Mouse (Mus musculus): ENCODE measurements around the gene Anp32e.
"Not testable (repeated sequence)": the region's sequence is repeated elsewhere in the genome, so short reads cannot be mapped to it uniquely, and the experiment has no call there.

Gene Anp32e

DNA sequence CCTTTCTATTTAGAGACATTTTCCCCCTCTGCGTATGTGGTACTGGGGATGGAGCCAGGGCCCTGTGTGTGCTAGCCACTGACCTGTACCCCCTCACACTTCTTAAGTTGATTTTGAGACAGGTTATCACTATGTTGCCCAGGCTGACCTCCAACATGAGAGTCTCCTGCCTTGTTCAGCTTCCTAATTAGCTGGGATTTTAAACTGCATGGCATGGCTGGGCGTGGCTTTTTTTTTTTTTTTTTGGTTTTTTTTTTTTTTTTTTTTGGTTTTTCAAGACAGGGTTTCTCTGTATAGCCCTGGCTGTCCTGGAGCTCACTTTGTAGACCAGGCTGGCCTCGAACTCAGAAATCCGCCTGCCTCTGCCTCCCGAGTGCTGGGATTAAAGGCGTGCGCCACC lies 48.5 kb downstream of the Anp32e start:
- not testable (repeated sequence) for DNase-seq

DNA sequence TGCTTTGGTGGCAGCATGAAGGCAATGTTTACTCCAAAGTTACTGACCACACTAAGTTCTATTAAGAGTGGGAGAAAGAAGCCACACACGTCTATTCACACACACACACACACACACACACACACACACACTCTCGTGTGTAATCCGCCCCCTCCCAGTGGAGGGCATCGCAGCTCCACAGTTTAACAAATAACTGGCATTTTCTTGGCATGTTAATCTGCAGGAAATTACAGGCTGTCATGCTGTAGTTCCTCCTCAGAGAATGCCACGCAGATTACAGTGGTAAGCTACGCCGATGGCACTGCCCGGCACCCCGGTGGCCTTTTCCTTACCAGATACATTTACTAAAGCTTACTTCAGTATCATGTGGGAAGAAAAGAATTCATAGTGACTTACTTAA lies 49.2 kb downstream of the Anp32e start:
- no peak for DNase-seq

DNA sequence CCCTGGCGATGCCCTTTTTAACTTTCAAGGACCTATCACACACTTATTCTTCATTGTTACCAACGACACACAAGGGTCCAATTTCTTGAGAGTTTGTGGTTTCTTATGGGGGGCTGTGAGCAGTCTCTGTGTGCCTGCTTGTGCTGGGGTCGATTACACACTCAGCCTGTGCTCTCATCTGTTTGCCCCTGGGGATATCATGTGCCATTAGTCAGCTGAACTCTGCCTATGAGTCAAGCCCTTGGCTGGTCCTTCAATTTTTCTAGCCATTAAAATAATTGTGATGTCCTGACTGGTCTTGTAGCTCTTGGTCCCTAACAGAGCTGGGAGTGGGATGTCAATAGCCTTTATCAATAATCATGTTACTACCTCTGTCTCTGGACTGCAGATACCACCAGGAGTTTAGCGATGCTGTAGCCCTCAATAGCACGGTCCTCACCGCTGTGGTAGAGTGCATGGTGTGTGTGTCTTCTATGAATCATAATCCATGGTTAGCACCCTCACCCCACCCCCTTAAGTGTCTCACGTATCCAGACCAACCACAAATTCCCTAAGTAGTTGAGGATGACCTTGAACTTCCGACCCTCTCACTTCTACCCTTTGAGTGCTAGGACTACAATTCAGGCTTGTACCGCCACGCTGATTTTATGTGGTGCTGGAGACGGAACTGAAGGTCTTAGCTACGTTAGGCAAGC lies 51.4 kb downstream of the Anp32e start:
- no peak for DNase-seq

DNA sequence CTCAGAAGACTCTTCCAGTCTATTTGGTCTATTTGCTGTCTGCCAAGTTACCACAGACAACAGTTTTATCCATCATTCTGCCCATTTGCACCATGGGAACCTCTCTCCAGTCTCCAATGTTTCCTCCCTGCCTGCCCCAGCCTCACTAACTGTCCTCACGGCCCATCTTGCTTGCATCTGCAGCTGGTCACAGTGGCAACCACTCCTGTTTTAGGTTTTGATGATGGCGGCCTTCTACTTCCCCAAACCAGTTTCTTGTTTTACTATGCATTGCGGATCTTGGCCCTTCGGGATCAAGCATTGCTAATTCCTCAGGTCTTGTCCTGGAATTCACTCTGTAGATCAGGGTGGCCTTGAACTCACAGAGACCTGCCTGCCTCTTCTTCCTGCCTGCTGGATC lies 53.1 kb downstream of the Anp32e start:
- DNase-seq, result no peak

GRCm38 (mm10) chr3:95985209-95986000 lies 56.4 kb downstream of the Anp32e start:
- DNase-seq, result no peak

GRCm38 (mm10) chr3:95986001-95986622 lies 57.1 kb downstream of the Anp32e start:
- no peak for DNase-seq

GRCm38 (mm10) chr3:95986984-95987383 lies 57.9 kb downstream of the Anp32e start:
- DNase-seq, result no peak

DNA sequence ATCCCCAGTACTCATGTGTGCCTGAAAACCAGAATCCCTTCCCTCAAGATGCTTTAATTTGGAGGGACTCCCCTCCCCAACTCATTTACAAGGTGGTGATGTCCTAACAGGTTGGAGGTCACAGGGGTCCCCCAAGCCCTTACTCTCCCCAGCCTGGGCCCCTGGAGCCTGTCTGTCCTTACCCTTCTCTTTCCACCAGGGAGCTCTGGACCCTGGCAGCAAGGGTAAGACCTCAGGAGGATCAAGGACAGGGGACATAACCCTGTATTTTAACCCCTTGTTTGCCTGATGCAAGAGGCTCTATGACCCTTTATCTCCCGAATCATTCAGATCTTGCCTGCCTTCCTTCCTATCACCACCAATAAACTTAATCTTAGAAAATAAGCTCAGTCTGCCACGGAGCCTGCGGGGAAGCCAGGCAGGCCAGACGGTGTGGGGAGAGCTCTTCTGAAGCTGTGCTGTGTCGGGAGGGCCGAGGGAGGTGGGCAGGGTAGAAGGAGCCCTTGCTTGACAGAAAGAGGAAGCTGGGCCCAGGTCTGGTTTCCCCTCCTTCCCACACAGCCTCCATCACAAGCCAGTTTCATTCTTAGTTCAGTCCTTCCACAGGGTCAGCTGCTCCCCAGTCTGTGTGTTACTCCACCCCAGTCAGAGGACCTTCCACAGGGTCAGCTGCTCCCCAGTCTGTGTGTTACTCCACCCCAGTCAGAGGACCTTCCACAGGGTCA lies 58.5 kb downstream of the Anp32e start:
- no peak for DNase-seq

DNA sequence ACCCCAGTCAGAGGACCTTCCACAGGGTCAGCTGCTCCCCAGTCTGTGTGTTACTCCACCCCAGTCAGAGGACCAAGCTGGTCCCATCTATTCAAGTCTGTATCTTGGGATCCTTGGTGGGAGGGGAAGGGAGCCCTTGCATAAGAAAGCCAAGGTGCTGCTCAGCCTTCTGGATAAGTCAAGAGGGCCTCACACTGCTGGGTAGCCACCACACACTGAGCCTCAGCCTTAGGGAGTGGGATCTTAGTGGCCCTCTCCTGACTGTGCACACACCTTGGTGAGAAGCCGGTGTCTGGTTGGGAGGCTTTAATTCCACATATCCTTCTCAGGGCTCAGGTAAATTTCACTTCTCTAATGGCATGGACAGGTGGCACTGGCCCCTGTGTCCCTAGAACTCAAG lies 59.1 kb downstream of the Anp32e start:
- no peak for DNase-seq

GRCm38 (mm10) chr3:95988969-95989368 lies 59.9 kb downstream of the Anp32e start:
- no peak for DNase-seq

DNA sequence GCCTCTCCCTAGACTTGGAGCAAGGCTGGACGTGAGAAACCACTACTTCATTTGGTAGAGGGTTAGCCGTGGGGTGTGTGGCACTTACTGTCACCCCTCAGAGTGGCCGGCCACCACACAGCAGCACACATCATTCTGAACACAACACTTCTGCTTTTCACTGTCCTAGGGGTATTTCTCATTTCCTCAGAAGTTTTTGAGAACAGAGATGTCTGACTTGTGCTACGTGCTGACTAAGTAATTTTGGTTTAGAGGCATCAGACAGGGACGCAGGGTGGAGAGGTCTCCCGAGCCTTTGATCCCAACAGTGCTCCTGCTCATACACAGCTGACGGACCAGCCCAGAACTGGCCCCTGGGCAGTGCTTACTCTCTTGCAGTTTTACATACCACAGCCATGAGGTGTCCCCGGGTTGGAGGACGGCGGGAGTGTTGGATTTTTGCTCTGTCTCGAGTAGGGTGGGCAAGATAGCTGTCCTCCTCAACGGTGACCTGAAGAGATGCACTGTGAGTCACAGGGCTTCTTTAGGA lies 61.4 kb downstream of the Anp32e start:
- DNase-seq, result no peak

GRCm38 (mm10) chr3:95992990-95993603 lies 64.1 kb downstream of the Anp32e start:
- DNase-seq, result no peak

DNA sequence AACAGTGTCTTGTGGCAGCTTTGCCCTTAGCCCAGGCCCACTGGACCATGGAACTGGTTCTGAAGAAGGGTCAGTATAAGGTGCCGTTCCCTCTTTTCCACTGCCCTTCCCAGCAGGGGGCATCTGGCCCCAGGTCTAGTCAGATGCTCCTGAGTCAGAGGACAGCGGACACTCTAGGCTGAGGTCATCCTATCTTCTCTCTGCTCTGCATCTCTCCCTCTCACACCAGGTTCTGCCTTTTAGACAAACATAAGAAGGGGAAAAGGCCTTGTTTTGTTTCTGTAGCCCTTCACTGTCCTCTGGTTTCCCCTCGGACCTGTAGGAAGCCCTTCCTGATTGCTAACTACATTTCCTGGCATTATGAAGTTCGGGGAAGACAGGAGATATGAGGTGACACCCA lies 64.8 kb downstream of the Anp32e start:
- no peak for DNase-seq

GRCm38 (mm10) chr3:95994381-95994846 lies 65.4 kb downstream of the Anp32e start:
- peak; percentile 29 for DNase-seq

- DNase-seq, result peak; percentile 58
These were observed 66.1 kb downstream of the Anp32e start for GRCm38 (mm10) chr3:95994975-95995801.

DNA sequence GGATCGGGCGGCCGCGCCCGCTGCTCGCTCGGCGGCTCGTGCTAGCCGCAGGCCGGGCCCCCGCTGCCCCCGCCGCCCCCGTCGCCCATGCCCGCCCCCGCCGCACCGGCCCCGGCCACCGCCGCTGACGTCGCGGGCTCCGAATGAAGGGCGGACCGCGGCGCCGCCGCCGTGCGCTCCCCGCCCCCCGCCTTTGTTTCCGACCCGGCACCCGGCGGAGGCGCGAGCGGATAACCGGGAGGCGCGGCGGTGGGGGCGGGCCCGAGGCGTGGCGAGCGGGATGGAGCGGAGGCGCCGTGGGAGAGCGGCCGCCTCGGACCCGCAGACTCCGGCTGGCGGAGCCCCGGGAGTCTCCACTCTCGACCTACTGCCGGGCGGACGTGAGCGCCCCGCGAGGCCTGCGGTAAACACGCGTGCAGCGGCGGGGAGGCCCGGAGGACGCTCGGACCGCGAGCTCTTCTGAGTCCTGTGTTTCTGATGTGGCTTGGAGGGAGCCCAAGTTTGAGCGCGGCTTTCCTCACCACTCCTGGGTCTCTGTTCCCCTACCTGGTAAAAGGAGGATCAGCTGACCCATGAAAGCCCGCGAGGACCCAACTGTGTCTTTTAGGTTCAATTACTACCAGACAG lies 66.9 kb downstream of the Anp32e start, which contains the start of gene Plekho1:
Plekho1 (minus strand) TSS at position 200 of the 627 bp plus-strand sequence.
- DNase-seq, result peak; percentile 66

GRCm38 (mm10) chr3:95996451-95997073 lies 67.5 kb downstream of the Anp32e start:
- no peak for DNase-seq
